Mouse (Mus musculus) liver, adult 2 months (tissue): ENCODE measurements around the gene Tmem190.
"Not testable (repeated sequence)": the region's sequence is repeated elsewhere in the genome, so short reads cannot be mapped to it uniquely, and the experiment has no call there.

Source experiments
- CTCF ChIP-seq: fragments of 200-500 bp; IDR thresholded peaks from 2 replicates; pipeline ENCODE4 v1.5.1; 2011; ENCODE audit warnings: low read depth, low read length, control low read depth
- POLR2A ChIP-seq: fragments of 200-500 bp; IDR thresholded peaks from 2 replicates; pipeline ENCODE4 v1.6.1; 2011; ENCODE audit warnings: low read length, control low read depth; ENCODE audit not compliant: insufficient read depth; ENCODE audit errors: extremely low read depth

GRCm38 (mm10) chr7:4820925-4821324, 38.2 kb downstream of the Tmem190 start:
- TF ChIP-seq CTCF, POLR2A: not testable (repeated sequence)
